Mouse (Mus musculus) liver, adult 2 months (tissue): ENCODE results near the gene Utf1. TPM values are rescaled to one million over a fixed set of nuclear protein-coding genes. Genes with fewer than 3 reads are reported as not detected.

Experiments used
- DNase-seq: peaks from one replicate; pipeline ENCODE4 v3.0.0-alpha.2; 2011; ENCODE audit warnings: low read depth, low spot score; ENCODE audit errors: extremely low read depth
- H3K27ac ChIP-seq: fragments of 200-500 bp; replicated peaks from 2 replicates; pipeline ENCODE4 v1.5.1; 2012; ENCODE audit warnings: low read depth, mild to moderate bottlenecking, control low read depth, inconsistent platforms, low read length; ENCODE audit not compliant: insufficient read depth
- H3K27me3 ChIP-seq: fragments of 200-500 bp; 2 replicates; pipeline ENCODE4 v1.6.1; 2012; ENCODE audit warnings: mild to moderate bottlenecking, moderate library complexity, low read length, inconsistent platforms; ENCODE audit not compliant: control insufficient read depth, insufficient read depth
- H3K36me3 ChIP-seq: fragments of 200-500 bp; 2 replicates; pipeline ENCODE4 v1.6.1; 2012; ENCODE audit warnings: low read length, inconsistent platforms; ENCODE audit not compliant: control insufficient read depth, insufficient read depth
- H3K4me1 ChIP-seq: fragments of 200-500 bp; 2 replicates; pipeline ENCODE4 v1.6.1; 2011; ENCODE audit warnings: low read length; ENCODE audit not compliant: control insufficient read depth, insufficient read depth
- H3K4me3 ChIP-seq: fragments of 200-500 bp; 2 replicates; pipeline ENCODE4 v1.5.1; 2011; ENCODE audit warnings: low read depth, mild to moderate bottlenecking, control low read depth, low read length, moderate library complexity; ENCODE audit not compliant: insufficient read depth
- H3K79me2 ChIP-seq: fragments of 200-500 bp; 2 replicates; pipeline ENCODE4 v1.6.1; 2012; ENCODE audit warnings: inconsistent platforms, mild to moderate bottlenecking, low read length, moderate library complexity; ENCODE audit not compliant: control insufficient read depth, insufficient read depth
- H3K9ac ChIP-seq: fragments of 200-500 bp; 2 replicates; pipeline ENCODE4 v1.6.1; 2012; ENCODE audit warnings: low read depth, mild to moderate bottlenecking, control low read depth, inconsistent platforms, low read length
- CTCF ChIP-seq: fragments of 200-500 bp; IDR thresholded peaks from 2 replicates; pipeline ENCODE4 v1.5.1; 2011; ENCODE audit warnings: low read depth, low read length, control low read depth
- POLR2A ChIP-seq: fragments of 200-500 bp; IDR thresholded peaks from 2 replicates; pipeline ENCODE4 v1.6.1; 2011; ENCODE audit warnings: low read length, control low read depth; ENCODE audit not compliant: insufficient read depth; ENCODE audit errors: extremely low read depth
- WGBS: fragments of 180-500 bp; shearing (Covaris S2); methylation state at CpG from one replicate; pipeline ENCODE4 v1.1.7; 2018; 5-methylcytosine and 5-hydroxymethylcytosine counted together
- polyA plus RNA-seq: library from polyadenylated mRNA; depleted of rRNA; stranded (reverse); fragments of >200 nt; gene quantifications from 2 replicates; pipeline ENCODE4 v1.2.3, GENCODE M21; 2012; rRNA removed
- total RNA-seq: library from RNA; depleted of rRNA; stranded (reverse); fragments of >200 nt; gene quantifications from 2 replicates; pipeline ENCODE4 v1.2.3, GENCODE M21; 2014; rRNA removed

Utf1 gene
- total and polyA plus RNA-seq, 2 experiments, result not detected

GRCm38 (mm10) chr7:139990864-139991394 is 47.3 kb downstream of the Utf1 start:
- Histone ChIP-seq H3K79me2 (no peaks in the 10 kb centered on the region), H3K9ac (no peak overlapping the region), H3K4me1 (no peaks in the 10 kb centered on the region), H3K4me3 (no peak overlapping the region), H3K27ac (no peak overlapping the region), H3K36me3 (no peaks in the 10 kb centered on the region), H3K27me3 (no peaks in the 10 kb centered on the region)
- 68% methylated on average over 8 of the region's 8 CpGs for WGBS
- TF ChIP-seq CTCF, result no peak
- TF ChIP-seq POLR2A, result no peak
- no peak for DNase-seq

GRCm38 (mm10) chr7:139992406-139992805 is 48.8 kb downstream of the Utf1 start, which contains the start of gene Adam8:
TSS of gene Adam8 (minus strand) at chr7:139992562.
- no peak within 1 kb of the TSS for H3K9ac ChIP-seq

GRCm38 (mm10) chr7:139993532-139993931 is 49.9 kb downstream of the Utf1 start:
- H3K9ac ChIP-seq, result no peak overlapping the region
- no peaks in the 10 kb centered on the region for H3K4me1 ChIP-seq
- H3K36me3 ChIP-seq, result peaks cover 8% of the 10 kb centered on the region; the same call in 1 of the 2 replicates
- WGBS, result 89% methylated on average over 6 of the region's 6 CpGs
- no peaks in the 10 kb centered on the region for H3K79me2 ChIP-seq
- H3K4me3 ChIP-seq, result no peak overlapping the region
- no peak overlapping the region for H3K27ac ChIP-seq
- H3K27me3 ChIP-seq, result no peaks in the 10 kb centered on the region
- TF ChIP-seq POLR2A, result no peak
- TF ChIP-seq CTCF, result no peak
- no peak for DNase-seq

More at GRCm38 (mm10) chr7:139992406-139992805, 48.8 kb downstream of the Utf1 start, which contains the start of gene Adam8:
- H3K4me1 ChIP-seq, result no peaks in the 10 kb centered on the region
- WGBS, result 26% methylated on average over 7 of the region's 7 CpGs
- peaks cover under 1% of the 10 kb centered on the region; the same call in 1 of the 2 replicates for H3K36me3 ChIP-seq
- TF ChIP-seq POLR2A, result no peak
- TF ChIP-seq CTCF, result no peak
- H3K4me3 ChIP-seq, result no peak within 1 kb of the TSS
- no peaks in the 10 kb centered on the region for H3K27me3 ChIP-seq
- no peak within 1 kb of the TSS for H3K27ac ChIP-seq
- no peaks in the 10 kb centered on the region for H3K79me2 ChIP-seq
- peak; percentile 33 for DNase-seq

- 84% methylated on average over 4 of the region's 4 CpGs for WGBS
- H3K36me3 ChIP-seq, result peaks cover 13% of the 10 kb centered on the region; the same call in 1 of the 2 replicates
- no peak overlapping the region for H3K9ac ChIP-seq
- no peak overlapping the region for H3K4me3 ChIP-seq
- no peaks in the 10 kb centered on the region for H3K4me1 ChIP-seq
- H3K27me3 ChIP-seq, result no peaks in the 10 kb centered on the region
- no peaks in the 10 kb centered on the region for H3K79me2 ChIP-seq
- TF ChIP-seq CTCF, result no peak
- no peak for TF ChIP-seq POLR2A
- DNase-seq, result no peak
- no peak overlapping the region for H3K27ac ChIP-seq
These were observed 50.6 kb downstream of the Utf1 start for GRCm38 (mm10) chr7:139994202-139994601.

GRCm38 (mm10) chr7:139994676-139995075 is 51.1 kb downstream of the Utf1 start:
- Histone ChIP-seq H3K79me2 (no peaks in the 10 kb centered on the region), H3K27me3 (no peaks in the 10 kb centered on the region), H3K27ac (no peak overlapping the region), H3K9ac (no peak overlapping the region), H3K36me3 (peaks cover 13% of the 10 kb centered on the region; the same call in 1 of the 2 replicates), H3K4me1 (no peaks in the 10 kb centered on the region), H3K4me3 (no peak overlapping the region)
- DNase-seq, result peak; percentile 60
- TF ChIP-seq POLR2A, result no peak
- peak; percentile 75 for TF ChIP-seq CTCF
- WGBS, result 25% methylated on average over 3 of the region's 3 CpGs

Other genes with a start within 250 kb of the Utf1 start
- not detected in 2 replicates for gene Adgra1, start 109.6 kb upstream of the Utf1 start, total RNA-seq
- gene Adgra1, start 109.6 kb upstream of the Utf1 start, polyA plus RNA-seq, result not detected in 2 replicates
- 0.07 and 0.09 TPM in 2 replicates for gene Kndc1, start 49.1 kb upstream of the Utf1 start, total RNA-seq
- not detected in 2 replicates for gene Kndc1, start 49.1 kb upstream of the Utf1 start, polyA plus RNA-seq
- not detected in 2 replicates for gene 6430531B16Rik, start 35.0 kb downstream of the Utf1 start, total RNA-seq
- 0.07 TPM in 1 of 2 replicates, not detected in the other for gene 6430531B16Rik, start 35.0 kb downstream of the Utf1 start, polyA plus RNA-seq
- gene Adam8, start 48.8 kb downstream of the Utf1 start, total RNA-seq, result 0.09 and 0.47 TPM in 2 replicates
- 0.35 and 0.46 TPM in 2 replicates for gene Adam8, start 48.8 kb downstream of the Utf1 start, polyA plus RNA-seq
- 6.0 and 9.1 TPM in 2 replicates for gene Zfp511, start 92.6 kb downstream of the Utf1 start, total RNA-seq
- 17.8 and 23.7 TPM in 2 replicates for gene Zfp511, start 92.6 kb downstream of the Utf1 start, polyA plus RNA-seq
- 12.1 and 12.4 TPM in 2 replicates for gene Tubgcp2, start 92.9 kb downstream of the Utf1 start, total RNA-seq
- gene Tubgcp2, start 92.9 kb downstream of the Utf1 start, polyA plus RNA-seq, result 9.4 and 11.8 TPM in 2 replicates
- not detected in 2 replicates for gene Msx3, start 105.3 kb downstream of the Utf1 start, total RNA-seq
- not detected in 2 replicates for gene Msx3, start 105.3 kb downstream of the Utf1 start, polyA plus RNA-seq
- gene Caly, start 138.8 kb downstream of the Utf1 start, total RNA-seq, result not detected in 2 replicates
- 0.07 and 0.15 TPM in 2 replicates for gene Caly, start 138.8 kb downstream of the Utf1 start, polyA plus RNA-seq
- not detected in 2 replicates for gene Prap1, start 149.6 kb downstream of the Utf1 start, total RNA-seq
- gene Prap1, start 149.6 kb downstream of the Utf1 start, polyA plus RNA-seq, result not detected in 2 replicates
- 68.6 and 72.7 TPM in 2 replicates for gene Fuom, start 158.7 kb downstream of the Utf1 start, total RNA-seq
- 63.0 and 77.5 TPM in 2 replicates for gene Fuom, start 158.7 kb downstream of the Utf1 start, polyA plus RNA-seq
- 86.9 and 87.5 TPM in 2 replicates for gene Paox, start 172.0 kb downstream of the Utf1 start, total RNA-seq
- 59.1 and 67.7 TPM in 2 replicates for gene Paox, start 172.0 kb downstream of the Utf1 start, polyA plus RNA-seq
- gene Echs1, start 172.7 kb downstream of the Utf1 start, total RNA-seq, result 411 and 412 TPM in 2 replicates
- 271 and 349 TPM in 2 replicates for gene Echs1, start 172.7 kb downstream of the Utf1 start, polyA plus RNA-seq
- gene Mtg1, start 193.8 kb downstream of the Utf1 start, total RNA-seq, result 17.4 and 19.3 TPM in 2 replicates
- gene Mtg1, start 193.8 kb downstream of the Utf1 start, polyA plus RNA-seq, result 24.7 and 29.7 TPM in 2 replicates
- gene Sprn, start 211.1 kb downstream of the Utf1 start, total RNA-seq, result 1.4 and 1.5 TPM in 2 replicates
- 1.3 and 1.7 TPM in 2 replicates for gene Sprn, start 211.1 kb downstream of the Utf1 start, polyA plus RNA-seq
- gene Olfr522, start 221.0 kb downstream of the Utf1 start, total RNA-seq, result not detected in 2 replicates
- not detected in 2 replicates for gene Olfr522, start 221.0 kb downstream of the Utf1 start, polyA plus RNA-seq
- gene Olfr523, start 229.4 kb downstream of the Utf1 start, total RNA-seq, result not detected in 2 replicates
- not detected in 2 replicates for gene Olfr523, start 229.4 kb downstream of the Utf1 start, polyA plus RNA-seq